Mouse (Mus musculus): ENCODE data around the gene Krt36.

DNA sequence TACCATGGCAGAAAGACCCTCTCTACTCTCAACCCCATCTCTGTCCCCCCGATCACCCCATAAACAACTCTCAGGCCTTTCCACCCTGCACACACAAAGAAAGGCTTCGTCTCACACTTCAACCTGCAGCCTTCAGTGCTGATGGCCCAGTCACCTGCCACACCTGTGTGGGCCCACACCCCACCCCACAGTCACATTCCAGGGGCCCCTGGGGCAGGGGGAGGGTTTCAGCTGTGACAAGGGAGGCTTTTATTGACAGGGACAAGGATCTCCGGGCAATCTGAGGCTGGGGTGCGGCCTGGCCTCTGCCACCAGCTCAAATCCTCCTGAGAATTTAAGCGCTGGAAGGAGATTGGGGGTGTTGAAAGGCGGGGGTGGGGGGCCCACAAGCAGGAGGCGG lies 33.4 kb upstream of the Krt36 start:
- TF ChIP-seq CTCF (IDR thresholded peaks at IDR 0.05; ENCODE audit: borderline replicate concordance, insufficient read depth, low read length) (no peak), POLR2A (IDR thresholded peaks at IDR 0.05; ENCODE audit: low read depth, low read length) (no peak)
